Mouse (Mus musculus): ENCODE results near the gene Ehhadh.

DNA sequence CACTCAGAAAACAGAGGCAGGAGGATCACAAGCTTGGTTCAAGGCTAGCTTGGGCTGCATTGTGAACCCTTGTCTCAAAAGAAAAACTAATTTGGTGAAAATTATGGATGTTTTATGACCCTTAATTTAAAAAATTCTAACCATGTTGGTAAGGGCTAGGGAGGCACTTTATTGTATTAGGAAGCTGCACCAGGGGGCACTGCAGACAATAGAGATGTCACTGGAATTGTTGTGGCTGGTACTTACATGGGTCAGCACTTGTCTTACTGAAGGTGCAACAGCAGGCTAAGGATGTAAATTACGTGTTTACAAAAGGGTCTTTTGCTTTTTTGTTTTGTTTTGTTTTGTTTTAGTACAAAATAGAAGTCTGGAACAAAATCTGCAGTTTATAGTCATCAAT, 45.9 kb upstream of the Ehhadh start:
- no peak for TF ChIP-seq E2F4 (IDR thresholded peaks at IDR 0.05; ENCODE audit: insufficient read depth)
- TF ChIP-seq POLR2A (IDR thresholded peaks at IDR 0.05; ENCODE audit: insufficient read length, low read depth), result no peak
